Mouse (Mus musculus) layer of hippocampus, adult 9-11 months (tissue): ENCODE results near the gene Dnaaf5.

Source experiments
- DNase-seq: peaks from one replicate; pipeline ENCODE4 v3.0.0; 2022

Gene Dnaaf5

DNA sequence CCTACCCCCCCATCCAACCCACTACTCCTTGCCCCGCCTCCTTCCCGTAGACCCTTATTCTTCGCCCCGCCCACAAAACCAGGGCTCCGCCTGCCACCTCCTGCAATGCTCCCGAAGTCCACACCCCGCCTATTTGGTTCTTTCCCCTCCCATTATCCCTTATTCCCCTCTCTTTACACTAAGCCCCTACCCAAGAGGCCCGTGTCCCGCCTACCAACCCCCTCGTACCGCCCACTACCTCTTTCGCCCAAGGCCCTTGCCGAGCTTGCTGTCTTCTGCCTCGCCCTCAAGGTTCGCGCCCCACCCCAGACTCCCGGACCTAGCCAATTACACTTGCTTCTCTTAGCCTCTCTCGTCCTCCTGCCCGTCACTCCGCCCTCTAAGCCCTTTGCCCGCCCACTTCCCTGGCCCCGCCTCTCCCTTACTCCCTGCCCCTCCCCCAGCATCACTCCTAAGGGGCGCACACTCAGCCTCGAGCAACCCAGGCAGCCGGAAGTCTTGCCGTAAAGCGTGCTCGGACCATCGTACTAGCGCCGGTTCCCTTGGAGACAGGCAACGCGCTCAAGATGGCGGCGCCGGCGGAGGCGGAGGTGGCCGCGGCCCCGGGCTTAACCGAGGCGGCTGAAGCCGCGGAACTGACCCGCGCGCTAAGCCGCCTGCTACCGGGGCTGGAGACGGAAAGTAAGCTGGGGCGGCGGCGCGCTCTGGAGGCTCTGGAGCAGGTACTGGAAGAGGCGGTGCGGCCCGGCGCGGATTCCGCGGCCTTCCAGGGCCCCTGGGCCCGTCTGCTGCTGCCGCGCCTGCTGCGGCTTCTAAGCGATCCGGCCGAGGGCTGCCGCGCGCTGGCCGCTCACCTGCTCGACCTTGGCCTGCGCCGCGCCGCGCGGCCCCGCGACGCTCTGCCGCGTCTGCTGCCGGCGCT is at the start of gene Dnaaf5, which contains the start of gene Prkar1b:
Gene Dnaaf5, plus strand, starts transcription at position 543 of the 922 bp plus-strand sequence.
Gene Prkar1b, minus strand, starts transcription at position 321 of the 922 bp plus-strand sequence.
- peak; percentile 97 for DNase-seq

DNA sequence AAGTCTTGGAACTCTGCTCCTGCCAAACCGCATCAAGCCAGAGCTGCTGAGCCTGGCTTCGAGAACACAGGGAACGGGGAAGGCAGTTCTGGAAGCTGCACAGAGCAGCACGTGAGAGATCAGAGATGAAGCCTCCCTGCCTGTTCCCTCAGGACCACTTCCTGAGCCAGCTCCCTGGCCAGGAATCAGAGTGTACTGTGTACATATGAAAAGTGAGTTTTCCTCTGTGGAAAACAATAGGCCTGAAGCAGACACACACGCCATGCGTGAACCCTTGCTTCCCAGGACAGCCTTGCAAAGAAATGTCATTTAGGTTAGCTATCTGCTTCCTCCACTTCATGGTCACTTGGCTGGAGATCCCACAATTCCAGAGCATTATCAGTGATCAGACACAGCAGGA is 48.2 kb upstream of the Dnaaf5 start:
- no peak for DNase-seq

DNA sequence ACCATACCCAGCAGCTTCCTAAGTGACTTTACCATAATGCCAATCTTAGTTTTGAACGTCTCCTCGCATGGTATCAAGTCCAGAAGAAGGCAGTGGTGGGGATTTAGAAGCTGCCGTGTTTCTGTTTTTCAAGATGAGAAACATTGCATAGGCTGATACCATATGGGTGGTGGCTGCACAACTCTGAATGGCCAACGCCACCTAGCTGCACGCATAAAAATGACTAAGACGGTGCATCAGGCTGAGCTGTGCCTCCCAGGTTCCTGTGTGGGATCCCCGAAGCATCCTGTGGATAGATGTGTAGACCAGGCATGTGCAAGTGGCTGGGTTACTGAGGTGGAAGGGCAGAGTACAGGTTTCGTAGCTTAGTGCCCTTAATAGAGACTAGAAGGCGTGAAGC is 42.2 kb upstream of the Dnaaf5 start:
- DNase-seq: no peak

DNA sequence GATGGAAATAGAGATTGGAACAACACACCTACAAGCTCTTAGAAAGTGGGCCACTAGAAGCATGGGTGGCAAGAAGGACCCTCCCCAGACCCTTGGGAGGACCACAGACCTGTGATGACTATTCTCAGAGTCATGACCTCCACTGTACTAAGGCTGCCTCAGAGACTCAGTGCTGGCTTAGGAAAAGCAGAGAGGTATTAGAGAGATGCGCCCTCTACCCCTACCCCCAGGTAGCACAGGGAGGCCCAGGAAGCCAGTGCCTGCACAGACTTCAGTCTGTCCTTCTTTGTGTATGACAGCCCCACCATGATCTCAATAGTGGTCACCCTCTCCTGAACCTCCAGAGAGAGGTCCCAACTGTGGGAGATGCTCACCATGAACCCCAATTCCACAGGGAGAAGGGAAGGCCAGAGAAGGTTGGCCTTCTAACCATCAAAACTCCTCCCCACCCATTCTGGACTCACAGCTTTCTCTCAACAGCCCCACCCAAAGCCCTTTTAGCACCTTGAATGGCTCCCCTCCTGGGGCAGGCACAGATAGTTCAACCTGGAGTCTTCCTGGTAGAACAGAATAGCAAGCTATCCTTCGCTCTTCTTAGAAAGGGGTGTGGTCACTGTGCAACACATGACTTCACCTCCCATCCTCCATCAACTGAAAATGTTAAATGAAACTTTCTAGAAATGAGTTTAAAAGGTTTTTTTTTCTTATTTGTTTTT is 39.7 kb upstream of the Dnaaf5 start:
- no peak for DNase-seq

DNA sequence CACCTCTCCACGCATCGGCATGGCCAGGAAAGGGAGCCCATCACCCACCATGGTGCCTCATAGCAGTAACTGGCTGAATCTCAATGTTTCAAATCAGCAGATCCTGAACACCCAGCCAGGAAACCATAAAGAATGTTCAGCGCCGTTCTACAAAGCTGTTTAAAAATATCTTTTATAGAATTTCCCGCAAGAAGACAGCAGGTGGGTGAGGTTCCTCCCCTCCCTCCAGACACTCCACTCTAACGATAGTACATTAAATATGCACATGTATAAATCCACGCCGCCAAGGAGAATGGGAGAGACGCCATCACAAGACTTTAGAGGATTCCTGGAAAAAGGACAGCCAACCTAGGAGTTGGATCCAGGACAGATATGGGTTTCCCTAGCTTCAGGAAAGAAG is 38.0 kb upstream of the Dnaaf5 start:
- peak; percentile 39 for DNase-seq

DNA sequence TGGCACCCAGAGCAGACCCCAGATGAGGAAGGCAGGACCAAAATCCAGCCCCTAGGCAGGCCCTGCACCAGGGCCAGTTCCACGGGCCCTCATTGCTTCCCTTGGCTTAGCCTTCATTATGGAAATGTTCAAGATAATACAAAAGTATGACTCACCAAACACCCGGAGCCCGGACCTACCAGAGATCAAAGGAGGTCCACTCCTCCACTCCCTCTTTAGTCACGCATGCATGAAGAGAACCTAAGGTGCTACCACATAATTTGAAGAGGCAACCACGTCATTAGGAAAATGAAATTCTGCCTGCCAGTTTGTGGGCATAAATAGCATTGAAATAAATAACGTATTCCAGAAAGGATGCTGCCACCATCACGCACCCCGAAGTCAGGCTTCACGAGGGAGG is 37.6 kb upstream of the Dnaaf5 start:
- DNase-seq: no peak

DNA sequence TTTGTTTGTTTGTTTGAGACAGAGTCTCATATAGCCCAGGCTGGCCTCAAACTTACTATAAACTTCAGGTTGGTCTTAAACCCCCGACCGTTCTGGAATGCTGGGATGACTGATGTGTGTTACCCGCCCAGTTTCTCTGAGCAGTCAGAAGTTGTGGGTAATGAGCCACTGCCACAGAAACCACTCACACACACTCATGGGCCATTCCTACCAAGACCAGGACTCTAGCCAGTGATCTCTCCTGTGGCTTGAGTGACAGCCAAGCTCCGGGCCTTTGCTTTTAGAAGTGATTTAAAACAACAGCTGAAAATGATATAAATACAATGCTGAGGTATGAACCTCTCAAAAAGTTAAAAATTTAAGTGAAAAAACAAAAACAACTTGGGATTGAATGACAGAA is 35.1 kb upstream of the Dnaaf5 start:
- no peak for DNase-seq

DNA sequence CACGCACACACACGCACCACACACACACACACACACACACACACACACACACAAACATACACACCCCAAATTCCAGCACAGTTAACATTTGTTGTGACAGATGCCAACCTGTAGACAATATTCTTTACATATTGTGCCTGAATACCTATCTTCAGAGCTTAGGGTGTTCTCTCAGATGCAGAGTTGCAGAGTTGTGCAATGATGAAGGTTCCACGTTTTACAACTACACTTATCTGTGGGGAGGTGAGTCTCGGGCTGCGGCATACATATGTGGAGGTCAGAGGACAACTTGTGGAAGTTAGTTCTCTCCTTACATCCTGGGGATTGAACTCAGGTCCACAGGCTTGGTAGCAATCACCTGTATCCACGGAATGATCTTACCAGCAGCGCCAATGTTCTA is 34.5 kb upstream of the Dnaaf5 start:
- DNase-seq: no peak

DNA sequence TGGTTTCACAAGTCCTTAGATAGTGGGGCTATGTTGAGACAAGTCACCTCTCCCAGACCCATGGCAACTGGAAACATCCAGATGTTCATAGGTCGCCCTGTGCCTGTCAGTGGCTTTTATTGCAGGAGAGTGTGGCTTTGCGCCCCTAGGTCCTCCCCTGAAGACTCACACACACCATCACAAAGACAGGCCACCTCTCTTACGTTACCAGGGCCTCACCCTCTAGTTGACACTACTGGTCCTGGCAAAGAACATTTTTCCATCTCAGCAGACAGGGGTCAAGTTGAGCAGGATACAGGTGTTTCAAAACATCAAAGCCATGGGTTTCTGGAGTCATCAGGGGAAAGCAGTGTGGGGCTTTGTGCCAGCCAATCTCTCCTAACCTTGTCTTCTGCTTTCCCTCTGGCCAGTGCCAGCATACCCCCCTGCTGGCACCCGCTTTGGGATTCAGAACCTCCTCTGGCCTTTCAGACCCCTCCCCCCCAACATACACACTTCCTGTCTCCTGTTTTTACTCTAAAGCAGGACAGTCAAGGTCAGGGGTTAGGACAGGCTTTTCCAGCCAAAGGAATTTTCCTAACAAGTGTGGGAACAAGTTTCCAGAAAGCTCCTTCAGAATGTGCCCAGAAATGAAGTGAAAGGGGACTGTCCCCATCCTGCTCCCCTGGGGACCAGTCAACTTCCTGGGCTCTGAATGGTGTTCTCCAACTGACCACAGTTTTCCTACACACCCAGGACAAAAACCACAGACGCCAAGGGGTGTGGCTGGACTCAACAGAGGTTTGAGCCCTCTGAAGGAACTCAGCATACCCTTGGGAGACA is 31.7 kb upstream of the Dnaaf5 start:
- DNase-seq: no peak

DNA sequence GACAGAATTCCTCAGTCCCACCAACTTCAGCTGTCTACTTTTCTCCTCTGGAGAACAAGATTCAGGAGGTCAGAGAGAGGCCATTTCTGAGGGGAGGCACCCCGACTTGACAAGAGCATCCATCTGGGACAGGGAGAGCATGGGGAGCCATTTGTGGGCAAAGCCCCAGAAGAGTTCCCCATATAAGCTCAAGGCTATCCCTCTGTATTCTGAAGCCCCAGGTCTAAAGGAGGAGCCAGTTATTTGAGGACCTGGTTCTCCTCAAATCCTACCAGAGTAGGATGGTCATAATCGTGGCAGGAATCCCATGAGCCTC is 31.1 kb upstream of the Dnaaf5 start:
- DNase-seq: no peak

DNA sequence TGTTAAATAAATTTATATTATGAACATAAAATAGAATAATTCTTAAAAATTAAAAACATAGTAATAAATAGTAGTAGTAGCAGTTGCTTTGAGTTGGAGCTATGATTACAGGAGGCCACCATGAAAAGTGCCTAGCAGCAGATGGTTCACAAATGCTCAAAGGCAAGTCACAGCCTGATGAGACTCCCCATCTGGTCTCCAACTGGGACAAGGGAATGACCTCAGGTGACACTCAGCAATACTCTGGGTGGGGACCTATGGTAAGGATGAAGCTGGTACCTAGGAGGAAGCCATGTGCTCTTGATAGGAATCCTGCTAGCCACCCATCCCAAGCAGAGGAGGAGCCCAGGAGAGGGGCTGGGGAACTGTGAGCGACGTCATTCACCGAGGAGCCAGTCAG is 24.3 kb upstream of the Dnaaf5 start:
- no peak for DNase-seq

DNA sequence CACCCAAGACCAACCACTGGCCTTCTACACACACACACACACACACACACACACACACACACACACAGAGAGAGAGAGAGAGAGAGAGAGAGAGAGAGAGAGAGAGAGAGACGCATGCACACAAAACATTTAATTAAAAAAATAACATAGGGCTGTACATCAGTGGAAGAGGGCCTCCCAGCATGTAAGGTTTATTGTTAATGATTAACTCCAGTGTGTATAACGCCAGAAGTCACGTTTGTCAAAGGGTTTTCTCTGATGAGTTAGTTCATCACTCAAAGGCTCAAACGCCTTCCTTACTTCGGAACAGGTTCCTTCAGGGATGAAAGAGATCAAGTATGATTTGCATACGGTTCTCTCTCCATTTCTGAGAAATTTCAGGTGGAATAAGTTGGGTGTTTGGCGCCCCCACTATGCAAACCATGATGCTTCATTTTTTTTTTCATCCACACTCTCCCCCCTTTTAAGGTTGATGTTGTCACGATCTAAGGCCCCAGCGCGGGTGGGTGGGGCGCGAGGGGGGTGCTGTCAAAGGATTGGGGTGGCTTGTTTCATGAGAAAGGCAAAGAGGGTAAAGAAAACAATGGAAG is 21.5 kb upstream of the Dnaaf5 start:
- no peak for DNase-seq

DNA sequence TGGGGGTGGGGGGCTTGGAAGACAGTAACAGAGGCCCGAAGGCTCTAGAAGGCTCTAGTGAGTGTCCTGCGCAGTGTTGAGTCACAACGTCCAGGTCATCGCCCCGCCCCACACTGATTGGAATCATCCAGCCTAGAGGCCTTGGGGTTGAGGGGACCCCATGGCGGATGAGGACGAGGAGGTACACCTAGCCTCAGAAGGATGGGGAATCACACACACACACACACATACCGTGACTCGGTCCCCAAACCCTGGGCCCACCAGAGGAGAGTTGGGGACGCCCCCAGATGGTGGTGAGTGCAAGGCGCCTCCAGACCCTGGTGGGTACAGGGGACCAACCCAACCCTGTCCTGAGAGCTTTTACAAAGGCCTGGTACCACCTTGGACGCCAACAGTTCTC is 20.9 kb upstream of the Dnaaf5 start:
- no peak for DNase-seq

DNA sequence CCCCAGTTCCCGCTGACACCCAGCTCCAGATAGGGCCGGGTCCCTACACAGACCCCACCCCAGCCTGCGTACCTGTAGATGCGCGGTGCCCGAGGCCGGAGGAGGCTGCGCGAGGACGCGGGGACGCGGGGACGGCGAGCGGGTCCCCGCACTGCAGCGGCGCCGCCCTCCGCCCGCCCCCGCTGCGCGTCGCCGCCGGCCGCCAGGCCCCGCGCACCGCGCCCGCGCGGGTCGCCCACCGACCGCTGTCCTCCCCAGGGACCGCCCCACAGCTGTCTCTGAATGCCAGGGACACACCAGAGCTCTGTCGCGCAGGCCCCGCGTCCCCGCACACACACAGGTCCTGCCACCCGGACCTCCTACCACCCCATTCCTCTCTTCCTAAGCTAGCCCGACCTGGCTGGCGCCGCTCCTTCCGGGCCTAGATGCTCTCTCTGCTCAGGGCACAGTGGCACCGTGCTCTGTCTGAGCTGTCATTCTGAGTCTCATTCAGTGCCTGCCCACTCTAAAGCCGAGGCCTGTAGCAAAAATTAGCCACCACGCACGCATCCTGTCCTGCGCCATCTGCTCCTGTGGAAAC is 20.4 kb upstream of the Dnaaf5 start:
- DNase-seq: peak; percentile 38

DNA sequence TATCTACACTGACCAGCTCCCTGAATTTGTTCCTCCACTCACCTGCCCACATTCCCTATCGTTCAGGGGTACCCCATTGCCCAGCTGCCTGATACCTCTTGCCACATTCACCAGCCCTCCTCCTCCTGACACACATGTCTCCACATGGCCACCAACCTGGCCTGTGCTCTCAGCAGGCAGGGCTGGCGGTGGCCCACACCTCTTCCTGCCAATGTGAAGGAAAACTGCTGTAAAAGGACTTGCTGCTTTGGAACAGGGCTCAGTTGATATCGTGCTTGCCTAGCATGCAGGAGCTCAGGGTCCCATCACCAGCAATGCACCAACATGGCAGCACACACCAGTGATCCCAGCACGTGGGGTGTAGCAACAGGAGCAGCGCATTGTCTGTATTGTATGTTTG is 19.7 kb upstream of the Dnaaf5 start:
- no peak for DNase-seq

DNA sequence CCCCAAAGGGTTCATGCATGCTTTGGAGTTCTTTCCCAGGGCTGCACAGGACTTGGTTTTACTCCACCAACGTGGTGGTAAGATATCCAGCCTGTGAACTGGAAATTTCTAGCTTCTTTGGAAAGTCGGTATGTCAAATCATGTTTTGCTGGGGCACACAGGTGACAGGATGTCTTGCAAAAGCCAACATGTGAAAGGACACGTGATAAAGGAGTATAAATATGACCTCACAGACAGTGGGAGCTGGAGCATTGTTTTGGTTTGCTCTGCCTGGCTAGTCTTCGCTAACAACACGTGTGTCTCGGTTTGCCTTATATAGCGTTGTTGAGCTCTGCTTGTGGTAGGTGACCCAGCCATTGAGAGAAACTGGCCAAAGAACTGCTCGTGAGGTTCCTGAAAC is 15.5 kb upstream of the Dnaaf5 start:
- DNase-seq: no peak

DNA sequence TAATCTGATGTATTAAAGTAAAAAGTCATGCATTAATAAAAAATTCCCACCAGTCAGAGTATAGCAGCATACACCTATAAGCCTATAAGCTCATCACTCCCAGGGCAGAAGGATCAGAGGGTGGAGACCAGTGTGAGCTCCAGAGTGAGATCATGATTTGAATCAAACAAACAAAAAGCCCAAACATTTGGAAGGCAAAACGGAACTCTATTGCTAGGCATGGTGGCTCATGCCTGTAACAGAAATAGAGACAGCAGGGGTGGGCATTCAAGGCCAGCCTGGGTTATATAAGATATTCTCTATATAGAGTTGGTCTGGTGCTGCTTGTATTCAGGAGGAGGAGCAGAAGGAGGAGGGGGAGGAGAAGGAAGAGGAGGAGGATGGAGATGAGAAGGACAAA is 13.7 kb upstream of the Dnaaf5 start:
- no peak for DNase-seq

DNA sequence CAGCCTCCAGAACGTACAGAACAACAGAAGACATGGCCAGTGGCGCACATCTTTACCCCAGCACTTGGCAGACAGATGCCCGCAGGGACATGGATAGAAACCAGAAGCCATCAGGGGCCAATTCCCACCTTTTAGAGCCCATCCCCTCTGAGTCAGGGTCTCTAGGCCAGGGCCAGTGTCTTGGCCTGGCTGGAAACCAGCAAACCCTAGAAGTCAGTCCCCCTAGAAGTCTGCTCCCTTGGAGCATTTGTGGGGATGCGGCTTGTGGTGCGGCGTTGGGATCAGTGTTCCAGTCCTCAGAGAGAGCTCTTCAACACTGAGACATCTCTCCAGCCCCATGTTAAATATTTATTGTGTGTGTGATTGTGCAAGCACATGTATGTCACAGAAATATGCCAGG is 12.8 kb upstream of the Dnaaf5 start:
- no peak for DNase-seq

DNA sequence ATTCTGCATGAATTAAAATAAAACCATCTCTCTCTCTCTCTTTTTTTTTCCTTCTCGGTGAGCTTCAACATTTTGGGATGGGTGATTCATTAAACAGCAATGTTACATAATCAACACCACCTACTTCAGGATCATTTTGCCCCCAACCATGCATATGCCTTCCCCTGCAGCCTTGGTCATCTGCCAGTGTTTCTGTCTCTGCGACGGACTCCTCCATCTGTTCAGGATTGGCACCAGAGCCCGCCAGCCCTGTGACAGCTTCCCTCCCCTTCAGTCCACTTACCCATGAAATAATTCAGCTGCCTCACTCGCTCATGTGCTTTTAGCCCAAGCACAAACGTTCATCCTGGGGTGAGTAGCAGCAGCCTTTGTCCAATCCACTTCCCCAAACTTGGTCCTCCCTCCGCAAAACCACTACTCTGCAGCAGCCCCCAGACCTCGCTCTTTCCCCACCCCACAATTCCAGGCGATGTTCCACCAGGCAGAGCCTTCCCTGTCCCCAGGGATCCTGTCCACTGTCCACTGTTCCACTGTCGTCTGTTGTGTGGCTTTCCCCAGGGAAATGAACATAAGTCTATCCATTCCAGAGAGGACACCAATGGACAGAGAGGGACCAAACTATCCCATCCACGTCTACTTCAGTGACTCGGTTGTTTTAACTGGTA is 11.6 kb upstream of the Dnaaf5 start:
- DNase-seq: peak; percentile 88

DNA sequence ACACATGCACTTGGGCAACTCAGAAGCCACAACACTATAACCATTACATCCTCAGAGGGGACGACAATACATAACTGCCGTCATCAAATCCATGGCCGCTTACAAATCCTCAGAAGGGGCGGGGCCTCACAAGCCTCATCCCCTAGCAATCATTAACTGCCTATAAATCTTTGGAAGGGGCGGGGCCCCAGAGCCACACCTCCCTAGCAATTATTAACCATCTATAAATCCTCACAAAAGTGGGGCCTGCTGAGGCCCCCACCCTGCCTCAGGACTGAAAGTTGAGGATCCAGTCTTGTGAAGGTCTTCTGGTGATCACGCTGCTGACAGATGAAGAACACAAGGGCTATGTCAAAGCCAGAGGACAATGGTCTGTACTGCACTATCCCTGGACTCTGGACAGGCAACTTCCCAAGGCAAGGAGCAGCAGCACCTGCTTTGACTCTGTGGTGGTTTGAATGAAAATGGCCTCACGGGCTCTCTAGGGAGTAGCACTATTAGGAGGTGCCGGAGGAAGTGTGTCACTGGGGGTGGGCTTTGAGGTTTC is 11.0 kb upstream of the Dnaaf5 start:
- DNase-seq: no peak

DNA sequence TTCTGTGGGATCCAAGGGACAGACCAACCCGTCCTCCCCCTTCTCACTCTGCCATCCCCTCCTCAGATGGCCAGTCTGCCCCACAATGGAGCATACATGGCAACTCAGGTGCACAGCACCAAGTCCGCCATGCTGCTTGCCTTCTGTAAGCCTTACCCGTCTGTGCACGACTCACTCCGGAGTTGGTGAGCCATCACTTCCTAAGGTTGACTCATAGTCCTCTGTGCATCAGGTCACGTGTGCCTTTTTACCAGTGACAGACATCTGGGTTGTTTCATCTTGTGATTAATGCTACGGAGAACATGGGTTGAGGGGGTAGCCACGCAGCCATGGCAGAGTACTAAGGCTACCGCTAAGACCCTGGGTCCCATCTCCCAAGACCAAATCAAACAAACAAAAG is 9.4 kb upstream of the Dnaaf5 start:
- no peak for DNase-seq

DNA sequence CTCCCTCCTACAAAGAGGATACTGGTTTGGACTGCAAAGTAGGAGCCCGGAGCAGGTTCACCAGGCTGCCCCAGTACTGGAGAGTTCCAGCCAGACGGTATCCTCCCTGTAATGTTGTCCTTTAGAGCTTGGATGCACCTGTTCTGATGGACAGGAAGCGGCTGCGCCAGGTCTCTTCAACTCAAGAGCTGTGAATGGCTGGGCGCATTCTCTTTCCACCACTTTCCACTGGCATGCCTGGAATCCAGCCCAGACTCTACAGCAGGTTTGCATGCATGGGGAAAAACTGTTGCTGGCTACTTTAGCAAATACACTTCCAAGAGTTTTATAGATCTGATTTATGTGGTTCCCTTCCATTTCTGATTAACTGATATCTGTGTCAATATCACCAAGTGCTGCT is 8.7 kb upstream of the Dnaaf5 start:
- DNase-seq: no peak
